Mouse (Mus musculus): ENCODE measurements around the gene Lrrc8c. TPM values are rescaled to one million over a fixed set of nuclear protein-coding genes. Genes with fewer than 3 reads are reported as not detected.

Gene Lrrc8c
- total RNA-seq (2022) = 10 to 100 TPM; 16.8 to 28.0 (median 24.5) TPM

GRCm38 (mm10) chr5:105519096-105519975, at the start of gene Lrrc8c:
Lrrc8c (plus strand) TSS chr5:105519388.
- peak; percentile 83 for DNase-seq

GRCm38 (mm10) chr5:105472983-105473705, 46.0 kb upstream of the Lrrc8c start:
- DNase-seq = no peak

- DNase-seq = no peak
Measured at GRCm38 (mm10) chr5:105477527-105477926, 41.7 kb upstream of the Lrrc8c start.

GRCm38 (mm10) chr5:105479673-105480072, 39.5 kb upstream of the Lrrc8c start:
- no peak for DNase-seq

DNA sequence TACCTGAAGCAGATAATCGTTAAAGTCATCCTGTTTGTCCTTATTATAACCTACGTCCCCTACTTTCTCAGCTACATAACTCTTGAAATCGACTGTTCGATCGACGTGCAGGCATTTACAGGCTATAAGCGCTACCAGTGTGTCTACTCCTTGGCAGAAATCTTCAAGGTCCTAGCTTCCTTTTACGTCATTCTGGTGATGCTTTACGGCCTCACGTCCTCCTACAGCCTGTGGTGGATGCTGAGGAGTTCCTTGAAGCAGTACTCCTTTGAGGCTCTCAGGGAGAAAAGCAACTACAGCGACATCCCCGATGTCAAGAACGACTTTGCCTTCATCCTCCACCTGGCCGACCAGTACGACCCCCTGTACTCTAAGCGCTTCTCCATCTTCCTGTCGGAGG, 38.6 kb upstream of the Lrrc8c start:
- no peak for DNase-seq

- no peak for DNase-seq
Measured at GRCm38 (mm10) chr5:105483632-105484031, 35.6 kb upstream of the Lrrc8c start.

DNA sequence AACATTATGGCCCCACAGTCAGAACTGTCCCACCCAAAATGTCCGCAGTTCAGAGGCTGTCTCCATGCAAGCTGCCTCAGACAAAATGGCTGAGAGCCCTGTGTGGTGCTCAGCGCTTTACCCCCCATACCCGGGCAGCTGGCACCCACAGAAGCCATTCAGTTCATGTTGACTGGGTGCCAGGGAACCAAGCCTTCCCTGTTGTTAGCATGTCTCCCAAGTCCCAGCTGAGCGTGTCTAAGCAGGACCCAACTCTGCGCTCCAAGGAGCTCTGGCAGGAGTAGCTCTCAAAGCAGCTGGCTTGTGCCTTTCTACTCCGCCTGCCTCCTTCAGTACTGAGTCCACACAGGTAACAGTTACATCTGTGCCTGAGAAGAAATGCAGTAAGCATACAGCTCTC, 34.9 kb upstream of the Lrrc8c start:
- DNase-seq = no peak

DNA sequence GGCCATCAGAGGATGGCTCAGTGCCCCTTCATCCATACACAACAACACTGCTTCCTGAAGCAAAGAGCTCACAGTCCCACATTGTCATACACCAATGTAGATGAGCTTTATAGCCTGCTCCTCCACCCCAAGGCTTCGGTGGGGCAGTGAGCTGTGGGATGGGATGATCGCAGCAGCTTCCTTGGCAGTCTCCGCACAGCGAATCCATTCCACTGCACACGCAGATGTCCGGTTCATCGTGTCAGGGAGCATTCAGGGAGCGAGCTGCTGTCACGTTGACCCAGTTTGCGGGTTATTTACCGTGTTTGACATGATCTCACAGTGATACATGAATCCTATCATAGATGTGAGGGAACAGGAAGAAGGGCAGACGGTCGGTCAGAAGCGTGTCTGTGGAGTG, 34.3 kb upstream of the Lrrc8c start:
- no peak for DNase-seq

GRCm38 (mm10) chr5:105490211-105490610, 29.0 kb upstream of the Lrrc8c start:
- no peak for DNase-seq

DNA sequence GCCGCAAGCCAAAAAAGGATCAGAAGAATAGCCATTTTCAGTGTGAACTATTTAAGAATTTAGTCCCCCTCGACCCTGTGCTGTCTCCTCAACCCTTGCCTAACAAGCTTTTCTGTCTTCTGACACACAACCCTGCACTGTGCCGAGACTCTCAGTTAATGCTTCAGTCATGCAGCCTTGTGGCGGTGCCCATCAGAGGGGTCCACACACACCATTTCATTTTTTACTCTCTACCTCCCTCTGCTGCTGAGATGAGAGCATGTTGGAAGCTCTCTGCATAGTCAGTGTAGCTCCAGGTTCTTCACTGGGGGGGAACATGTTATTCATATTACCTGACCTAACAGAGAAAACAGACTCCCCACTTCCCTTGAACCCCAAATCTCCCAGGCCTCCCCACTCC, 27.8 kb upstream of the Lrrc8c start:
- DNase-seq = no peak

- DNase-seq = no peak
Measured at GRCm38 (mm10) chr5:105492367-105493246, 26.6 kb upstream of the Lrrc8c start.

- DNase-seq = no peak
Measured at GRCm38 (mm10) chr5:105493377-105493776, 25.8 kb upstream of the Lrrc8c start.

DNA sequence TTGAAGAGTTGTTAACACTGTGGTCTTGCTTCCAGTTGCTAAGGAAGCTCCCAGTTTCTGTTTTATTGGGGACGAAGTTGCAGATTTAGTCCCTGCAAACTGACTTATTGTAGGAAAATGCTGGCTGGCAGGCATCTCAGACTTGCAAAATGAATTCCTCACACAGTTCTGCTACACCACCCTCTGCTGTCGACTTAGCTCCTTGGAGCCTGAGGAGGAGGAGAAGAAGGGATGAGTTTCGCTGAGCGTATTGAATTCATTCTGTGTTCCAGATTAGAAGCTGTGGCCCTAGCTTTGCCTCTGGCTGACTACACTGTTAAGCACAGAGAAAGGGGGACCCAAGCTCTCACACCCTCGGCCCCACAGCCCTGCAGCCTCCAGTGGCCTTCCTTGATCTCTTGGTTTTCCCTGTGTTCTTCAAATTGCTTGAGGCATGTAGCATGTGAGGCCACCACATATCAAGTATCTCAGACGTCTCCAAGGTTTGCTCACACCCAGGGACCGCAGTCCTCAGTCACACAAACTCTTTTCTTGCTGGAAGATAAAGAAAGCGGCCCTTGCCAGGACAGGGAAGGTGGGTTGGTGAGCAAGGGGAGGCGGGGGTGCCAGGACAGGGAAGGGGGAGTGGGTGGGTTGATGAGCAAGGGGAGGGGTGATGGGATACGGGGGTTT, 24.8 kb upstream of the Lrrc8c start:
- no peak for DNase-seq

DNA sequence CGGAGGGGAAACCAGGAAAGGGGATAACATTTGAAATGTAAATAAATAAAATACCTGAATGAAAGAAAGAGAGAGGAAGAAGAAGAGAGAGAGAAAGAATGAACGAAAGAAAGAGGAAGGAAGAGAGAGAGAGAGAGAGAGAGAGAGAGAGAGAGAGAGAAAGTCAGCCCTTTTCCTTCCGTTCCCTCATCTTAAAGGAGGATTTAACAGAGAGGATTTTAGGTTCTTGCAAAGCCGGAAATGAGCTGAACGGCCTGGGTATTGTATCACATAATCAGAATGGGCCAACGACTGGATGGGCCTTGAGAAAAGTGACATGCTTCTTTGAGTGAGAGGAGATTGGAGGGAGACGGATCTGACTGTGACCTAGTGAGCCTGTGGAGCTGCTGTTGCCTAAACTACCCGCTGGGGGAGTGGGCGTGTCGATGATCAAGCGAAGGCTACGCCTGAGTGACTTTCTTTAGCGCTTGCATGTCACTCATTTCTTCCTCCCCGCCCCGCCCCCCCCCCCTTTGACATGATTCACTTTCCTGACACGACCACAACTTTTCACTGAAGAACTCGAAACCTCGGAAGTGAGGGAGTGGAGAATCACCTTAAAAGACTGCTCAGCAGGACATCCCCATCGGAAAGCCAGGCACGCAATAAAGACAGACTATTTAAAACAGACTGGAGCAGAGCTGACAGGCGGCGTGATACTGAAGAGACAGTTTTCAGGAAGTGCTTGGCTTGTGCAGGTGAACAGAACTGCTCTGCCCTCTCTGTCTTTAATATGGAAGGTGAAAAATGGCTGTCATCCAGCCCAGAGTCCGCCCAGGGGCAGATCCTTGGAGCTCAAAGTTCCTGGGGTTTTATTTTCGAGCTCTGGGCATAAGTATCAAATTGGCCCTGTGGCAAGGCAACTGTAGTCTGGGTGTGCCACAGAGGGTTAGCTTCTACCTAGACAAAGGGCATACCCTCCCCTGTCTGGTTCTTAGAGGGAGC, 24.0 kb upstream of the Lrrc8c start:
- DNase-seq = peak; percentile 81

- DNase-seq = no peak
Measured at GRCm38 (mm10) chr5:105496133-105496532, 23.1 kb upstream of the Lrrc8c start.

GRCm38 (mm10) chr5:105496586-105496985, 22.6 kb upstream of the Lrrc8c start:
- no peak for DNase-seq

- no peak for DNase-seq
Measured at GRCm38 (mm10) chr5:105498429-105499000, 20.7 kb upstream of the Lrrc8c start.

- no peak for DNase-seq
Measured at GRCm38 (mm10) chr5:105499396-105499795, 19.8 kb upstream of the Lrrc8c start.

GRCm38 (mm10) chr5:105500132-105501121, 18.8 kb upstream of the Lrrc8c start:
- DNase-seq = no peak

Measured in adrenal gland, adult 8-10 months (tissue).